Mouse (Mus musculus) forebrain, embryonic 16.5 days (tissue): ENCODE data around the gene Sgms1. TPM values are rescaled to one million over a fixed set of nuclear protein-coding genes. Genes with fewer than 3 reads are reported as not detected.
"Not testable (repeated sequence)": the region's sequence is repeated elsewhere in the genome, so short reads cannot be mapped to it uniquely, and the experiment has no call there.

ENCODE experiments used
- ATAC-seq: fragments of 200-750 bp; cut with Nextera tagmentation; 2 replicates; pipeline ENCODE4 v1.8.0; 2017; ENCODE audit warnings: mild to moderate bottlenecking, moderate library complexity
- H3K27ac ChIP-seq: fragments of 300-500 bp; sonication (generic); 2 replicates; pipeline ENCODE4 v1.5.1; 2014; ENCODE audit warnings: low read length, control low read depth
- H3K27me3 ChIP-seq: fragments of 300-500 bp; sonication (generic); replicated peaks from 2 replicates; pipeline ENCODE4 v1.6.1; 2014; ENCODE audit warnings: low read length; ENCODE audit not compliant: control insufficient read depth, insufficient read depth
- H3K36me3 ChIP-seq: fragments of 300-500 bp; sonication (generic); 2 replicates; pipeline ENCODE4 v1.6.1; 2014; ENCODE audit not compliant: control insufficient read depth, insufficient read depth
- H3K4me1 ChIP-seq: fragments of 300-500 bp; sonication (generic); replicated peaks from 2 replicates; pipeline ENCODE4 v1.6.1; 2014; ENCODE audit warnings: low read length; ENCODE audit not compliant: control insufficient read depth, insufficient read depth
- H3K4me2 ChIP-seq: fragments of 300-500 bp; sonication (generic); 2 replicates; pipeline ENCODE4 v1.6.1; 2014; ENCODE audit warnings: mild to moderate bottlenecking, low read length, control low read depth
- H3K4me3 ChIP-seq: fragments of 300-500 bp; sonication (generic); replicated peaks from 2 replicates; pipeline ENCODE4 v1.5.1; 2014; ENCODE audit warnings: mild to moderate bottlenecking, low read length, control low read depth
- H3K9ac ChIP-seq: fragments of 300-500 bp; sonication (generic); replicated peaks from 2 replicates; pipeline ENCODE4 v1.6.1; 2014; ENCODE audit warnings: low read depth, low read length, control low read depth
- H3K9me3 ChIP-seq: fragments of 300-500 bp; sonication (generic); 2 replicates; pipeline ENCODE4 v1.6.1; 2016; ENCODE audit warnings: low read length; ENCODE audit not compliant: control insufficient read depth
- WGBS: fragments of 180-500 bp; shearing (Covaris S2); extraction: QIAGEN DNeasy Blood & Tissue Kit; methylation state at CpG from one replicate; pipeline ENCODE4 v1.1.7; 2014; 5-methylcytosine and 5-hydroxymethylcytosine counted together
- polyA plus RNA-seq: library from polyadenylated mRNA; unstranded; fragments of >200 nt; fragmentation: Nextera tagmentation; extraction: Ambion mirVana; gene quantifications from 2 replicates; pipeline ENCODE4 v1.2.1, GENCODE M21; 2015

The Sgms1 gene
- polyA plus RNA-seq, 1 experiment from 2014 or later: 16.3 TPM

DNA sequence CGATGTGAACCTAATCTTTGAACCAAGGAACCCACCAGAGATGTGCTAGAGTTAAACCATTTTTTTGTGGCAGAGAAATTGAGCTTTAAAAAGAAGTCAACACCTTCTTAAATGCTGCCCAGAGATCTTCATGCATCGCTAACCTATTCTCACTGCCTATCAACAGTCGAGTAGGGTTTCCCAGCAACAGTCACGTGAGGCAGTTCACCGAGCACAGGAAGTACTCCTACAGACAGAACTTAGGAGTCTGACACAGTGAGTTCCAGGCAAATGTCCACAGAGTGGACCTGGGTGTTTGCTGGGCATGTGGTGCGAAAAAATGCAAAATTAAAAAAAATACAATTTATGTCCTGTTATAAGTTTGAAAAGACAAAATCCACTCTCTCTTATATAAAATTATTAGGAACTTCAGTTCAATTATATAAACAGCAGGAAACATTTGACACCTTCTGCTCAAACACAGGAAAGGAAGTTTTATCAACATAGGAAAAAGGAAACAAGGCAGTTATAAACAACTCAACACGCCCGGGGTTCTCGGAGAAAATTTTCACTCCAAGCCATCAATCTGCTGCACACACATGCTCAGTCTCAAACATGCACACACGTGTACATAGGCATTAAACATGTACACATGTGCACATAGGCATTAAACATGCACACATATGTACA is 64.3 kb downstream of the Sgms1 start:
- no peak overlapping the region for H3K4me2 ChIP-seq
- no peak overlapping the region for H3K9ac ChIP-seq
- H3K36me3 ChIP-seq: no peaks in the 10 kb centered on the region
- WGBS: 73% methylated on average over 10 of the region's 10 CpGs
- no peak overlapping the region for H3K4me3 ChIP-seq
- no peak for ATAC-seq
- H3K4me1 ChIP-seq: 0 out of 2 replicates have a peak, but pooled peaks cover 5% of the 10 kb centered on the region
- no peaks in the 10 kb centered on the region for H3K27me3 ChIP-seq
- no peak overlapping the region for H3K27ac ChIP-seq
- no peaks in the 10 kb centered on the region for H3K9me3 ChIP-seq

DNA sequence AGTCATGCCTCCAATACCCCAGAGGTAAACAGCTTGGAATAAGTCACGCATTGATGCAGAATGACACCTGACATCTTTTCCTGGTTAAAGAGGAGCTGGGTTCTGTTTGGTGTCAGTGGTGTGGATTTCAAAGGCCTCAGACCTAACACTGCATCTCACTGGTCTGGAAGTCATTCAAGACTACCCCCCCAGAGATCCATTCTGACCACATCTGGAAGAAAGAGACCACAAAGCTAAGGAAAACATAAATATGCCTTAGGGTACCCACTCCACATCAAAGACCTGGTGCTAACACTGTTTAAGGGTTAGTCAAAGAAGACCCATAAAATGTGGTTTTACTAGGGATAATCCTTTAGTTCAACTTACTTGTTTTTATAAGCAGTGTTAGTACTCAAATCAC is 65.0 kb downstream of the Sgms1 start:
- Histone ChIP-seq H3K27ac (no peak overlapping the region), H3K27me3 (no peaks in the 10 kb centered on the region), H3K4me2 (no peak overlapping the region), H3K36me3 (no peaks in the 10 kb centered on the region), H3K4me3 (no peak overlapping the region), H3K9ac (no peak overlapping the region), H3K4me1 (0 out of 2 replicates have a peak, but pooled peaks cover 5% of the 10 kb centered on the region), H3K9me3 (no peaks in the 10 kb centered on the region)
- WGBS: 92% methylated on average over 1 of the region's 1 CpGs
- ATAC-seq: no peak

DNA sequence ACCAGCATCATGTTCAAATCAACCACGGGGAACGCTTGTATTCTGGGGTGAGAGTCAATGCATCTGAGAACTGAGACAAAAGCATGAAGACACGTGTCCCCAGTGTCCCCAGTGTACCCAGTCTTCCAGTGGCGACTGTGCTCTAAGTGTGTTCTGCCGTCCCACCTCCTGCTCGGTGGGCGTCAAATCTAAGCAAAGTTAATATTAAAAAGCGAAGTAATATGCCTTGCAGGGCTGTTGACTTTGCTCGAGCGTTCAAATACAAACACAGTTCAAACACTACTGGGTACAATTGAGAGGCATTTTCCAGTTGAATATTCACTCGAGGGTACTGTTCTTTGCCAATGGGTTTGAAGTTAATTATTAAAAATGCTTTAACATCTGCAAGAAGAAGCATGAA is 66.4 kb downstream of the Sgms1 start:
- H3K4me2 ChIP-seq: no peak overlapping the region
- WGBS: 73% methylated on average over 11 of the region's 11 CpGs
- ATAC-seq: no peak
- H3K9ac ChIP-seq: no peak overlapping the region
- no peaks in the 10 kb centered on the region for H3K27me3 ChIP-seq
- H3K36me3 ChIP-seq: no peaks in the 10 kb centered on the region
- H3K4me1 ChIP-seq: 0 out of 2 replicates have a peak, but pooled peaks cover 5% of the 10 kb centered on the region
- H3K4me3 ChIP-seq: no peak overlapping the region
- H3K9me3 ChIP-seq: no peaks in the 10 kb centered on the region
- H3K27ac ChIP-seq: no peak overlapping the region

DNA sequence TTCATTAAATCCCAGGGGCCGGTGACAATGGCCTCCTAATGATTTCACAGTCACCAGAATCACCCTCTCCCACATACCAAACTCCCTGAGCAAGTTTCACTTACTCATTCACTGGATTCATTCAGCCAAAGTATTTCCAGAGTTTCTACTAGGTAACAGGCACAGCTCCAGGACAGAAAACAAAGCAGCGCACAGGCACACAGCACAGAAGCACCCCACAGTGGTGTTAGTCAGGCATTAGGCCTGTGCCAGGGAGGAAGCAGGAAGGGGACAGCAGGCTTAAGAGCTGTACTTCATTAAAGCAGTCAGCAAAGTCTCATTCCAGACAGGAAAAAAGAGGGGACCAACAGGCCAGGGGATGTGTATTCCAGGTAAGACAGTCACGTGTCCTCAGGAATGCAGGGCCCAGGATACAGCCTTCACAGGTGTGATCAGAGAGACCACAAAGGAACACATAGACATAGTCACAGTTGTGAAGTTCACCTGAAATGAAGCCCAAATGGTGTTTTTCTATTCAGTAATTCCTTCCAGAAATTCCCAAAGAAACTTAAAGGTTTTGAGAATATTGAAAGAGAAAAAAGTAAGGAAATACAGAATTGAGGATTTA is 67.0 kb downstream of the Sgms1 start:
- Histone ChIP-seq H3K4me2 (no peak overlapping the region), H3K27me3 (no peaks in the 10 kb centered on the region), H3K36me3 (no peaks in the 10 kb centered on the region), H3K4me1 (0 out of 2 replicates have a peak, but pooled peaks cover 5% of the 10 kb centered on the region), H3K27ac (no peak overlapping the region), H3K9ac (no peak overlapping the region), H3K4me3 (no peak overlapping the region), H3K9me3 (no peaks in the 10 kb centered on the region)
- 18% methylated on average over 3 of the region's 3 CpGs for WGBS
- ATAC-seq: peak; percentile 85

DNA sequence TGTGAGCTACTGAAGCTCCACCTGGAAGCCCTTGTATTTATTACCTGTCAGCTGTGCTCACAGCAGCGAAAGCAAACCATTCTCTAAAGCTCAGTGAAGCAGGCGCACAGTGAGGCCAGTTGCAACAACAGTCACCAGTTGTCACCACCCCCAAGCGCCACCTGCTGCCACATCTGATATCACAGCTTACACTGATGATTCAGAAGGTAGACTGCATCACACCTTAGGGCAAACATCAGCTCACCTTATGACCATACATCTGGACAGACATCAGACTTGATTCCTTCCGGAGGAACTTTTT is 69.2 kb downstream of the Sgms1 start:
- 54% methylated on average over 4 of the region's 4 CpGs for WGBS
- Histone ChIP-seq H3K27ac (no peak overlapping the region), H3K4me2 (no peak overlapping the region), H3K36me3 (no peaks in the 10 kb centered on the region), H3K4me1 (0 out of 2 replicates have a peak, but pooled peaks cover 5% of the 10 kb centered on the region), H3K9me3 (no peaks in the 10 kb centered on the region), H3K9ac (no peak overlapping the region), H3K27me3 (no peaks in the 10 kb centered on the region), H3K4me3 (no peak overlapping the region)
- ATAC-seq: no peak

DNA sequence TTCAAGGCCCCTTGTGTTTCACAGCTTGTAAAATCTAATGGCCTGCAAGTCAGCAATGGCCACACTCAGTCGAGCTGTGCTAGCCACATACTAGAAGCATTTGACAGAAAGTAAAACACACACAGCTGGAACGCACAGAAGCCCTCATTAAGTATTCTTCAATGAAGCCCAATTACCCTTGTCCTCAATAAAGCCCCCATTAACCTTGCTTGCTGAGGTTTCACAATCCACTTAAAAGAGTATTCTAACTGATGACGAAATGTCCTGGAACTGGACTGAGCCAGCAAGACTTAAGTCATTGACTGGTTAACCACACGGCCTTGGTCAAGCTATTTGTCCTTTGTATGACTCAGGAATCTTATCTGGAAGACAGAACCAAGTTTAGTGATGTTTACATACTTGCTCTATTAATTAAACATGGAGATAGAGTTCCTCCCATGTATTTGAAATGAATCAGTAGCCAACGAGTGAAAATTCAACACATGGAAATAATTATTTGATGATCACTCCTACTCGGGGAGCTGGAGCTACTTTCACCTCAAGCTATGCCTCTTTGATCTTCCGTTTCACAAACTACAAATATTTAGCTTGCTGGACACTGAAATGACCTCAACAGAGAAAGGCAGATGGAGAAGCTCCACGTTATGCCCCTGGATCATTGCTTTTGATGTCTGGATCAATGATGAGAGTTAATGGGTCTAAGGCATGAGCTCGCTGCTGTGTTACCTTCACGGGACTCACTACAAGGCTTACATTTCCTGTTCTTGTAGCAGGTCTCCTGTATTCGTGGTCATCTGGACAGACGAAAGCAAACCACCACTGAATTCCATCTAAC is 69.8 kb downstream of the Sgms1 start:
- H3K36me3 ChIP-seq: no peaks in the 10 kb centered on the region
- H3K4me3 ChIP-seq: no peak overlapping the region
- 0 out of 2 replicates have a peak, but pooled peaks cover 5% of the 10 kb centered on the region for H3K4me1 ChIP-seq
- H3K9me3 ChIP-seq: no peaks in the 10 kb centered on the region
- no peak overlapping the region for H3K9ac ChIP-seq
- 49% methylated on average over 12 of the region's 12 CpGs for WGBS
- peak; percentile 32; the same call in 1 of the 2 replicates for ATAC-seq
- H3K27me3 ChIP-seq: no peaks in the 10 kb centered on the region
- H3K4me2 ChIP-seq: no peak overlapping the region
- no peak overlapping the region for H3K27ac ChIP-seq

DNA sequence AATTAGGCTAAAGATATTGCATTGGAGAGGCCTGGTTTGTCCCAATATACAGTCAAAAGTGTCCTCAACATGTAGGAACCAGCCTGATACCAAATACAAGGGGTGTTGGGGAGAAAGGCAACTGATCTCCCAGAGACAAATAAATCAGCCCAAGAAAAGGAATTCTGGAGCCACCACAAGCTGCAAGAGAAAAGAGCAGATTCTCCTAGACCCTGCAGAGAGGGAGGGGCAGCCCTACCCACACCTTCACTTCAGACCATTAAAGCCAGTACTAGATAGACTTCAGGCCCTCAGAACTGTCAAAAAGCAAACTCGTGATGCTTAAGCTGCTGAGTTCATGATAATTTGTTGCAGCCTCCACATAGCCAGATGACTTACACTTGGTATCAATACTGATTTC is 70.5 kb downstream of the Sgms1 start:
- no peak overlapping the region for H3K9ac ChIP-seq
- 0 out of 2 replicates have a peak, but pooled peaks cover 5% of the 10 kb centered on the region for H3K4me1 ChIP-seq
- WGBS: 17% methylated on average over 1 of the region's 1 CpGs
- ATAC-seq: no peak
- no peaks in the 10 kb centered on the region for H3K36me3 ChIP-seq
- H3K4me3 ChIP-seq: no peak overlapping the region
- H3K27me3 ChIP-seq: no peaks in the 10 kb centered on the region
- H3K9me3 ChIP-seq: no peaks in the 10 kb centered on the region
- H3K4me2 ChIP-seq: no peak overlapping the region
- no peak overlapping the region for H3K27ac ChIP-seq

DNA sequence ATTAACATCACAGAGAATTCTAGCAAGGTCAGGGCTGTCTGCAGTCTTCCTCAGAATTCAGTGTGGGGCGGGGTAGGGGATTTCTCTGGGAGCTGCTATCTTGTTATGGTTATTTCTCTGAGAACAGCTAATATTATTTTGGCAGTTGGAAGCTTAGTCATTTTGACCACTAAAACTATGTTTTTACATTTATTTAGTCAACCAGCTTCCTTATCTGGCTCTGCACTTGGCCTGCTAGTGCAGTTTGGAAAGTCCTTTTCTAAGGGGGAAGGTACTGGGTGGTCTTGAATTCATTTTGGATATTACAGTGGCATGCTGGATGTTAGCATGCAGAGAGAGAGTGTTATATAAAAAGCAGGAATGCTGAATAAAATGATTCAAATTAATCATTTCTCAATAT is 72.2 kb downstream of the Sgms1 start:
- not testable (repeated sequence) for H3K9me3 ChIP-seq, H3K9ac ChIP-seq, H3K36me3 ChIP-seq, H3K4me1 ChIP-seq, H3K27ac ChIP-seq, H3K4me2 ChIP-seq, H3K4me3 ChIP-seq, H3K27me3 ChIP-seq, ATAC-seq
- 93% methylated on average over 1 of the region's 1 CpGs for WGBS

DNA sequence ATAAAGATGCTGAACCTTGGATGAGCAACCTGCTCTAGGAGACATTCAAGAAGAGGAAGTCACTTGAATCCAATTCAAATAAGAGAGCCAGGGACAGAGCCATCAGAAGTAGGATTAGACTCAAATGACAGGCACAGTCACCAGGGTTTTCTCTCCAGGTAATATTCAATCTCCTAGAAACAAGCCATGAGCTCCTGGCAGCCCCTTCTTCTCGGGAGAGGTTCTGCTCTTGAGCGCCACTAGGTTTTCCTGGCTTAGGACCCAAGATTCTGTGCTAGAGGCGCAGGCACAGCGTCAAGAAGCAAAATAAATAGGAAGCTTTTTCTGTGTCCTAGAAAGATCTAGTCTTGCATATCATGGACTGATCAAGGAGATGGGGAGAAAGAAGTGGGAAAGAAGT is 76.2 kb downstream of the Sgms1 start:
- Histone ChIP-seq H3K27ac (no peak overlapping the region), H3K4me1 (no peaks in the 10 kb centered on the region), H3K4me3 (no peak overlapping the region), H3K27me3 (no peaks in the 10 kb centered on the region), H3K9me3 (no peaks in the 10 kb centered on the region), H3K9ac (no peak overlapping the region), H3K4me2 (no peak overlapping the region), H3K36me3 (no peaks in the 10 kb centered on the region)
- no peak for ATAC-seq
- 78% methylated on average over 4 of the region's 4 CpGs for WGBS
